Mouse (Mus musculus) hindbrain, embryonic 15.5 days (tissue): ENCODE measurements around the gene Tjp3. TPM values are rescaled to one million over a fixed set of nuclear protein-coding genes. Genes with fewer than 3 reads are reported as not detected.

ENCODE experiments used
- ATAC-seq: fragments of 200-750 bp; cut with Nextera tagmentation; 2 replicates; pipeline ENCODE4 v1.8.0; 2017; ENCODE audit warnings: low read depth, moderate number of reproducible peaks, moderate TSS enrichment; ENCODE audit not compliant: low FRiP score
- H3K27ac ChIP-seq: fragments of 300-500 bp; sonication (generic); replicated peaks from 2 replicates; pipeline ENCODE4 v1.5.1; 2015; ENCODE audit warnings: mild to moderate bottlenecking, inconsistent platforms
- H3K27me3 ChIP-seq: fragments of 300-500 bp; sonication (generic); 2 replicates; pipeline ENCODE4 v1.6.1; 2015; ENCODE audit warnings: control low read depth, inconsistent platforms
- H3K36me3 ChIP-seq: fragments of 300-500 bp; sonication (generic); 2 replicates; pipeline ENCODE4 v1.6.1; 2015; ENCODE audit warnings: control low read depth, inconsistent platforms
- H3K4me1 ChIP-seq: fragments of 300-500 bp; sonication (generic); replicated peaks from 2 replicates; pipeline ENCODE4 v1.6.1; 2015; ENCODE audit warnings: control low read depth, inconsistent platforms
- H3K4me2 ChIP-seq: fragments of 300-500 bp; sonication (generic); 2 replicates; pipeline ENCODE4 v1.6.1; 2015; ENCODE audit warnings: moderate library complexity, mild to moderate bottlenecking, inconsistent platforms
- H3K4me3 ChIP-seq: fragments of 300-500 bp; sonication (generic); 2 replicates; pipeline ENCODE4 v1.5.1; 2015; ENCODE audit warnings: mild to moderate bottlenecking, inconsistent platforms
- H3K9ac ChIP-seq: fragments of 300-500 bp; sonication (generic); 2 replicates; pipeline ENCODE4 v1.6.1; 2015; ENCODE audit warnings: inconsistent platforms
- H3K9me3 ChIP-seq: fragments of 300-500 bp; sonication (generic); 2 replicates; pipeline ENCODE4 v1.6.1; 2016; ENCODE audit warnings: control low read depth, inconsistent platforms
- WGBS: fragments of 180-500 bp; shearing (Covaris S2); methylation state at CpG from one replicate; pipeline ENCODE4 v1.1.7; 2015; 5-methylcytosine and 5-hydroxymethylcytosine counted together
- polyA plus RNA-seq: library from polyadenylated mRNA; unstranded; fragments of >200 nt; fragmentation: Nextera tagmentation; extraction: Ambion mirVana; gene quantifications from 2 replicates; pipeline ENCODE4 v1.2.1, GENCODE M21; 2015

Gene Tjp3
- polyA plus RNA-seq, 1 experiment from 2014 or later: 6.2 TPM

DNA sequence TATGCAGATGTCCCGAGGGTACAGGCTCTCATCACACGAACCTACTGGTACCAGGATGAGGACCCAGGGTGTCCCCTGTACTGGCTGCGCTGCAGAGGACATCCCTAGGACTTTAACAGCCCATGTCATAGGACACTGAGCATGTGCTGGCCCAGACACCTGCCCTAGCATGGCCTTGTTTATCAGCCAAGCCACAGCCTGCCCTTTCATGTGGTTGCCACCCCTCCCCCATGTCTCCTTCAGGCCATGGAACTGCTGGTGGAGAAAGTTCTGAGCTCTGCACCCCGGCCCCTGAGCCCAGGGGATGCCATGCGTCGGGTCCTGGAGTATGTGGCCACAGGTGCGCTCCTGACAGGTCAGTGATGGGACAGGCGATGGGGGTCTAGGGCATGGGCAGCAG, 41.9 kb downstream of the Tjp3 start:
- Histone ChIP-seq H3K27me3 (peaks cover 12% of the 10 kb centered on the region), H3K4me3 (no peak overlapping the region), H3K4me1 (peaks cover 24% of the 10 kb centered on the region), H3K9me3 (no peaks in the 10 kb centered on the region), H3K4me2 (no peak overlapping the region), H3K27ac (no peak overlapping the region), H3K36me3 (no peaks in the 10 kb centered on the region), H3K9ac (no peak overlapping the region)
- no peak for ATAC-seq
- WGBS: 87% methylated on average over 8 of the region's 8 CpGs

DNA sequence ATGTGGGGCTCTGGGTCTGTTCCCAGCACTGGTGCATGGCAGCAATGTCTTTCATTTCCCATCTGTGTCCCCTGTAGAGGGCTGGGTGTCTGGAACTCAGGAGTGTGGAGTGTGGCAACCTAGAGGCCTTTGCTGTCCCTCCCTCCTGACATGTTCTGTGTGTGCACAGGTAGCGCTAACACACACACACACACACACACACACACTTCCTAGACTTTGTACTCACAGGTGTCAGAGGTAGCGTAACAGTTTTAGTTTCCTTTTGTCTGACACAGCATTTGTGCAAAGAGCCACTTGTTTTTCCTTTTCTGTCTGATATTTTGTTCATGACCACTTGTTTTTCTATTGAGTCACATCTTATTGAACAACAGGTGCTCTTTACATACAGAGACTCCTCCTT, 43.6 kb downstream of the Tjp3 start:
- no peaks in the 10 kb centered on the region for H3K36me3 ChIP-seq
- no peak overlapping the region for H3K9ac ChIP-seq
- H3K4me3 ChIP-seq: no peak overlapping the region

DNA sequence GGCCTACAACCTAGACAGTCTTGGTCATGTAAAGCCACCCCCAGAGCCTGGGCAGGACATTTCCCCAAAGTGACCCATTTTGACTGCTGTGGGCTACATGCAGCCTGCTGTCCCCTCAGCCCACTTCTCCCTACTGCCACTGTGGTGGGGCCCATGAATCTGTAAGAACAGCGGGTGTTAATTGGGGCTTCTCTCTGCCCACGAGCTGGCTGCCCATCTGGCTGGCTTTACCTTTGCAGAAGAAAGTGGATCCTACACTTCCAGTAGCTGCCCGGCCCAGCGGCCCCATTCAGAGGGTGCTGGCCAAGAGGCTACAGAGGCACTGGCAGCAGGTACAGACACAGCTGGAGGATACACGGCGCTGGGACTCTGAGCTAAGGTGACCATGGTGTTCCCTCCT, 46.2 kb downstream of the Tjp3 start:
- Histone ChIP-seq H3K36me3 (no peaks in the 10 kb centered on the region), H3K27me3 (peaks cover 1% of the 10 kb centered on the region; the same call in 1 of the 2 replicates), H3K4me1 (peaks cover 7% of the 10 kb centered on the region; the same call in 1 of the 2 replicates), H3K9ac (no peak overlapping the region), H3K27ac (no peak overlapping the region), H3K4me2 (no peak overlapping the region), H3K4me3 (no peak overlapping the region), H3K9me3 (no peaks in the 10 kb centered on the region)
- no peak for ATAC-seq
- 89% methylated on average over 6 of the region's 6 CpGs for WGBS

More for the DNA sequence above, 43.6 kb downstream of the Tjp3 start:
- H3K4me1 ChIP-seq: peaks cover 17% of the 10 kb centered on the region
- ATAC-seq: no peak
- WGBS: 100% methylated on average over 2 of the region's 2 CpGs
- no peak overlapping the region for H3K27ac ChIP-seq
- H3K9me3 ChIP-seq: no peaks in the 10 kb centered on the region
- peaks cover 12% of the 10 kb centered on the region for H3K27me3 ChIP-seq
- no peak overlapping the region for H3K4me2 ChIP-seq

DNA sequence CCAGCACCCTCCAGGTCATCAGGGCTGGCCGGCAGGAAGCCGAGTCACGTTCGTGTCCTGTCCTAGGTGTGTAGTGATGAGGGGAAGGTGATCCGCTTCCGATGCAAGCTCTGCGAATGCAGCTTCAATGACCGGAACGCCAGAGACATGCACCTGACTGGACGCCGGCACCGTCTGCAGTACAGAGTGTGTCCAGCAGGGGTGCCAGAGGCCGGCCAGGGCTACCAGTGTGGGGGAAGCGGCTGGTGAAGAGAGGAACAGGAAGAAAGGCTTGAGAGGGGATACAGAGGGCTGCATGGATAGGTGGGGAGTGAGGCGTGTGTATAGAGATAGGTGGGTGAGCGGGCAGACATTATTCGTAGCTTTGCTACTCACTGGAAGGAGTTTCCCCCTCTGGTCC, 46.8 kb downstream of the Tjp3 start:
- Histone ChIP-seq H3K27ac (no peak overlapping the region), H3K9me3 (no peaks in the 10 kb centered on the region), H3K36me3 (no peaks in the 10 kb centered on the region), H3K27me3 (peaks cover 7% of the 10 kb centered on the region), H3K4me3 (no peak overlapping the region), H3K9ac (no peak overlapping the region), H3K4me1 (peaks cover 7% of the 10 kb centered on the region; the same call in 1 of the 2 replicates), H3K4me2 (peak overlapping the region; percentile 26; the same call in 1 of the 2 replicates)
- peak; percentile 64; the same call in 1 of the 2 replicates for ATAC-seq
- WGBS: 8% methylated on average over 17 of the region's 17 CpGs

DNA sequence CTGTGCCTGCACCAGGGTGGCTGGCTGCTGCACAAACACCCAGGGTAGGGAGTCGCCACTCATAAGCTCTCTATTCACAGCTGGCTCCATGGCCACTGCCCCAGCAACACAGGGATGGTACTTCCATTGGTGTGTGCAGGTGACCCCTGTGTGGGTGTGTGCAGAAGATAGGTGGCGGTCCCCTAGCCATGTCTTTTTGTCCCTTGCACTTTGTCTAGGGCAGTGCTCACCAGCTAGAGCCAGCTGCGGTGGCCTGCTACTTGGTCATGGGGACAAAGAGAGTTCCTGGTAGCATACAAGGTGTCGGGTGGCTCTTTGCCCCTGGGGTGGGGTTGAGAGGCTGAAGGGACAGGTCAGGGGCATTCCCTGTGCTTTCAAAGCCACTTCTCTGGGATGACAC, 47.2 kb downstream of the Tjp3 start:
- Histone ChIP-seq H3K9ac (no peak overlapping the region), H3K4me1 (peaks cover 7% of the 10 kb centered on the region; the same call in 1 of the 2 replicates), H3K36me3 (no peaks in the 10 kb centered on the region), H3K4me2 (peak overlapping the region; percentile 26; the same call in 1 of the 2 replicates), H3K27me3 (peaks cover 11% of the 10 kb centered on the region), H3K4me3 (no peak overlapping the region), H3K27ac (no peak overlapping the region), H3K9me3 (no peaks in the 10 kb centered on the region)
- WGBS: 79% methylated on average over 4 of the region's 4 CpGs
- no peak for ATAC-seq

DNA sequence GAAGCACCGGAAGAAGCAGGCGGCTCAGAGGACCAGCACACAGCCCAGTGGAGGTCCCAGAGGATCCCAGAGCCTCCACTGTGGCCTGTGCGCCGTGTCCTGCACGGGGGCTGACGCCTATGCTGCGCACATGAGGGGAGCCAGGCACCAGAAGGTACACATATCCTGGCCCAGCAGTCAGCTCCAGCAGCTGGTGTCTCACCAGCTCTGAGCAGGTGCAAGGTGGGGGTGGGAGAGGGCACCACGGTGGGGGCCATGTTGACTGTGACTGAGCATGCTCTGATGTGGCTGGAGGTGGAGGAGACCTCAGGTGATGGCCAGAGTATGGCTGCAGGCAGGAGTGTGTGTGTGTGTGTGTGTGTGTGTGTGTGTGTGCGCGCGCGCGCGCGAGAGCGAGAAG, 49.4 kb downstream of the Tjp3 start:
- Histone ChIP-seq H3K27ac (no peak overlapping the region), H3K4me1 (peaks cover 7% of the 10 kb centered on the region; the same call in 1 of the 2 replicates), H3K9ac (no peak overlapping the region), H3K9me3 (no peaks in the 10 kb centered on the region), H3K36me3 (no peaks in the 10 kb centered on the region), H3K4me3 (no peak overlapping the region), H3K4me2 (no peak overlapping the region), H3K27me3 (peaks cover 15% of the 10 kb centered on the region)
- WGBS: 92% methylated on average over 16 of the region's 16 CpGs
- no peak for ATAC-seq

DNA sequence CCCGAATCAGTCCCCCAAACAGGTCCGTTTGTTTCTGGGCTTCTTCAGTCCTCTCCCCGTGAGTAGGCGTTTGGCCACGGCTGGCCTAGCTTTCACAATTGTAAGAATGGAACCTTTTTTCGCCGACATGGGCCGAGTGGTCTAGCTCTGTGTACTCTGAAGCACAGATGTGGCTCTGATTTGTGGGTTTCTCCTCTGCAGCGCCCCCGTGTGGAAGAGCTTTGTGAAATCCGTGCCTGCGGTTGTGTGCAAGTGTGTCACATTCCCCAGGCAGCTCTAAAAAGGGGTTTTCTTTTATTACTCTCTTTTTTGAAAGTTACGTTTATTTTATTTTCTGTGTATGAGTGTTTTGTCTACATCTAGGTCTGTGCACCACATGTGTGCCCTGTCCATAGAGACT, 50.5 kb downstream of the Tjp3 start:
- Histone ChIP-seq H3K36me3 (no peaks in the 10 kb centered on the region), H3K27ac (no peak overlapping the region), H3K4me1 (peaks cover 7% of the 10 kb centered on the region; the same call in 1 of the 2 replicates), H3K27me3 (peaks cover 15% of the 10 kb centered on the region), H3K4me2 (no peak overlapping the region), H3K4me3 (no peak overlapping the region), H3K9ac (no peak overlapping the region), H3K9me3 (no peaks in the 10 kb centered on the region)
- 25% methylated on average over 13 of the region's 13 CpGs for WGBS
- no peak for ATAC-seq

DNA sequence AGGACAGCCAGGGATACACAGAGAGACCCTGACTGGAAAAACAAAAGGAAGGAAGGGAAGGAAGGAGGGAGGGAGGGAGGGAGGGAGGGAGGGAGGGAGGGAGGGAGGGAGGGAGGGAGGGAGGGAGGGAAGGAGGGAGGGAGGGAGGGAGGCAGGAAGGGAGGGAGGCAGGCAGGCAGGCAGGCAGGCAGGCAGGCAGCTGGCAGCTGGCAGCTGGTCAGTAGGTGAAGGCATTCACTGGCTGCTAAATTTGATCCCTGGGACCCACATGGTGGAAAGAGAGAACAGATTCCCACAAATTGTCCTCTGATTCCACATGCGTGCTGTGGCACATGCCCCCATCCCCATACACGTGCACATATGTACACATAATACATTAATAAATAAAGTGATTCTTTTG, 52.8 kb downstream of the Tjp3 start:
- Histone ChIP-seq H3K27me3 (peaks cover 15% of the 10 kb centered on the region), H3K36me3 (no peaks in the 10 kb centered on the region), H3K4me3 (no peak overlapping the region), H3K4me2 (no peak overlapping the region), H3K9me3 (no peaks in the 10 kb centered on the region), H3K9ac (no peak overlapping the region), H3K4me1 (peaks cover 8% of the 10 kb centered on the region), H3K27ac (no peak overlapping the region)
- 69% methylated on average over 2 of the region's 2 CpGs for WGBS
- ATAC-seq: no peak

DNA sequence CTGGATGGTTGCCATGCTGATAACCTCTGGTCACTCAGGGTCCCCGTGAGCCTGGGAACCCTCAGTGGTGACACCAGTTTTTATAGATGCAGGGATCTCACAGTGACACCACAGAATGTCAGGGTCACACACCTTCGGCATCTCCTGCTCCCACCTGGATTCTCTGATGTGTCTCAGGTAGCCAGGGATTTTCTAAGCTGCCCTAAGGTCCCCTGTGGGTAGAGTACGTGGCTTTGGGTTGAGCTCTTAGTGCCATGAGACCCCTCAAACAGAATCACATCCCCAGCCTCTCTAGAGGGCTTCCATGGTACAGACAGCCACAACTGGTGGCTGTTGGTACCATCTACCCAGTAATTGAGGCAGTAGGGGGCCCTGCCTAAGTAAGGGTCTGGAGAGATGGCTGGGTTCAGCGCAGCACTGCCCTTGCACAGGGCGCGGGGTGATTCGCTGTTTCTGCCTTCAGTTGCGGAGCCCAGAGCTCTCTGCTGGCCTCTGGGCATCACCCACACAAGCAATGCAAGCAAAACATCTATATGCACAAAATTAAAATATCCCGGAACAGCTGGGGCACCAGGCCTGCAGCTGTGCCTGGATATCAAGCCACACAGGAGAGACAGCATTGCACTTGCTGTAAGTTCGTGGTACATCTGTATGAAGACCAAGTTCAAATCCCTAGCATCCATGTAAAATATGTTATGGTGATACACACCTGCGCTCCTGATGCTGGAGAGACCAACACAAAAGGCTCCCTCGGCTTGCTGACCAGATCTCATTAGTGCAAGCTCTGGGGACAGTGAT, 54.7 kb downstream of the Tjp3 start:
- Histone ChIP-seq H3K4me3 (no peak overlapping the region), H3K4me2 (no peak overlapping the region), H3K36me3 (no peaks in the 10 kb centered on the region), H3K27me3 (peaks cover 15% of the 10 kb centered on the region), H3K9ac (no peak overlapping the region), H3K4me1 (peaks cover 20% of the 10 kb centered on the region), H3K9me3 (no peaks in the 10 kb centered on the region), H3K27ac (no peak overlapping the region)
- 81% methylated on average over 12 of the region's 12 CpGs for WGBS
- ATAC-seq: no peak

DNA sequence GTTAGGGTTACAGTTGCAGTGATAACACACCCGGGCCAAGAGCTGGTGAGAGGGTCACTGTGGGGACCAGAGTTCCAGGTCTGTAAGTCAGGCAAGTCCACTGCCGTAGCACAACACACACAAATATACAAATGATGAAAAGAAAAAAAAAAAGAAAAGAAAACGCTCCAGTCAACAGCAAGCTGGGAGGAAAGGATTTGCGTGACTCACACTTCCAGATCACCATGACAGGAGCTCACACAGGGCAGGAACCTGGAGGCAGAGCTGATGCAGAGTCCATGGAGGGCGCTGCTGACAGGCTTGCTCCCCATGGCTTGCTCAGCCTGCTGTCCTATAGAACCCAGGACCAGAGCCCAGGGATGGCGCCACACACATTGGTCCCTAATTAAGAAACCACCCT, 57.2 kb downstream of the Tjp3 start:
- WGBS: 89% methylated on average over 6 of the region's 6 CpGs
- peak overlapping the region; percentile 76; the same call in 1 of the 2 replicates for H3K4me2 ChIP-seq
- H3K27me3 ChIP-seq: peaks cover 4% of the 10 kb centered on the region; the same call in 1 of the 2 replicates
- peak overlapping the region; percentile 73; the same call in 1 of the 2 replicates for H3K4me3 ChIP-seq
- H3K9me3 ChIP-seq: no peaks in the 10 kb centered on the region
- H3K4me1 ChIP-seq: peaks cover 31% of the 10 kb centered on the region
- no peaks in the 10 kb centered on the region for H3K36me3 ChIP-seq
- H3K9ac ChIP-seq: no peak overlapping the region
- no peak overlapping the region for H3K27ac ChIP-seq
- no peak for ATAC-seq

DNA sequence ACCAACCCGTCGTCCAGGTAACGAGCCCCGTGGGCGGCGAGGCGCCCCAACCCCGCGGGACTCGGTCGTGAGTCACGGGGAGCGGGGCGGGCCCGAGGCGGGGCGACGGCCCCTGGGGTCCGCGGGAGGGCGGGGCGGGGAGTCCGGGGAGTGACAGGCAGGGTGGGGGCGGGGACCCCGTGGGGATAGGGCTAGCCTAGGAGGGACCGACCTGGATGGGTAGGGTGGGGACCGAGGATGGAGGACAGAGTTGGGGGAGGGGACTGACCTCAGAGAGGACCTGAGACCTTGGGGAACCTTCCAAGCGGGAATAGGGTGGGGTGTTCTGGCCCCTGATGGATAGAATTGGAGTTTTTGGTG, 58.2 kb downstream of the Tjp3 start:
- H3K4me3 ChIP-seq: peak overlapping the region; percentile 73
- H3K27me3 ChIP-seq: no peaks in the 10 kb centered on the region
- peak overlapping the region; percentile 76 for H3K4me2 ChIP-seq
- no peaks in the 10 kb centered on the region for H3K9me3 ChIP-seq
- peak overlapping the region; percentile 69 for H3K27ac ChIP-seq
- WGBS: 2% methylated on average over 28 of the region's 28 CpGs
- peak overlapping the region; percentile 72 for H3K9ac ChIP-seq
- peak; percentile 54 for ATAC-seq
- no peaks in the 10 kb centered on the region for H3K36me3 ChIP-seq
- peaks cover 41% of the 10 kb centered on the region for H3K4me1 ChIP-seq

DNA sequence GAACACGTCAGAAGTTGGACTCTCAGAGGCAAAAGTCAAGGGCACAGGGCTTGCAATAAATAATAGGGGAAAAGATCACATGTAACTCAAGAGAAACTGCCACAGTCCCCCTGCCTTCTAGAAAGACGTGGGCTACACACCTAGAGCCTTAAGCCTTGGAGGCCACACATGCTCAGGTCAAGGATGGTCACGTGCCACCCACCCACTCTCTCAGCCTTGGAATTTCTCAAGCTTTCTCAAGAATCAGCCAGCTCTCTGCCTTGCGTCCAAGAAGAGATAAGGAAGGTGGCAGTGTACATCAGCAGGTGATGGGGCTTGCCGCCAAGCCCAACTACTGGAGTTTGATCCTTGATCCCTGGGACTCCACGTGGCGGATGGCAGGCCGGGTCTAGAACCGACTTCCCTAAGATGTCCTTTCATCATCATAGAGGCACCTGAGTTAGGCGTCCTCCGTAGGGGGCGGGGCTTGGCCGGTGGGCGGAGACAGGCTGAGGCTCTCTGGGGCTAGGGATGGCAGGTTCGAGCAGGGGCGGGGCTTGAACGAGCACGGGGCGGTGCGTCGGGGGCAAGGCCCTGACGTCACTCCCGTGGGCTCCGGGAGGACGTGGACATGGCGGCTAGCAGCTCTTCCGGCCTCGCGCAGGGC, 58.7 kb downstream of the Tjp3 start, which contains the start of gene Zfr2:
Gene Zfr2 (plus strand): TSS at position 576 of the 646 bp plus-strand sequence.
- no peaks in the 10 kb centered on the region for H3K27me3 ChIP-seq
- peak within 1 kb of the TSS; percentile 92 for H3K27ac ChIP-seq
- peak; percentile 79 for ATAC-seq
- no peaks in the 10 kb centered on the region for H3K36me3 ChIP-seq
- no peaks in the 10 kb centered on the region for H3K9me3 ChIP-seq
- 9% methylated on average over 29 of the region's 29 CpGs for WGBS
- H3K4me3 ChIP-seq: peak within 1 kb of the TSS; percentile 73
- peak within 1 kb of the TSS; percentile 76 for H3K4me2 ChIP-seq
- H3K9ac ChIP-seq: peak within 1 kb of the TSS; percentile 72
- H3K4me1 ChIP-seq: peaks cover 46% of the 10 kb centered on the region
